Mouse (Mus musculus): Measurements from ENCODE around the gene Pygl.

The Pygl gene

GRCm38 (mm10) chr12:70231294-70231693 is at the start of gene Pygl:
Gene Pygl (minus strand): TSS chr12:70231488.
- no peak for DNase-seq (ENCODE audit: low spot score)

GRCm38 (mm10) chr12:70280930-70281329 is 49.6 kb upstream of the Pygl start:
- DNase-seq (ENCODE audit: low spot score): no peak

- no peak for DNase-seq (ENCODE audit: low spot score)
Observed at GRCm38 (mm10) chr12:70280381-70280780, 49.1 kb upstream of the Pygl start.

GRCm38 (mm10) chr12:70277071-70277939 is 46.0 kb upstream of the Pygl start:
- no peak for DNase-seq (ENCODE audit: low spot score)

- DNase-seq (ENCODE audit: low spot score): no peak
Observed at GRCm38 (mm10) chr12:70269724-70270123, 38.4 kb upstream of the Pygl start.

GRCm38 (mm10) chr12:70267314-70267713 is 36.0 kb upstream of the Pygl start:
- DNase-seq (ENCODE audit: low spot score): no peak

GRCm38 (mm10) chr12:70266494-70266931 is 35.2 kb upstream of the Pygl start:
- peak; percentile 76 for DNase-seq (ENCODE audit: low spot score)

GRCm38 (mm10) chr12:70263721-70264120 is 32.4 kb upstream of the Pygl start:
- DNase-seq (ENCODE audit: low spot score): peak; percentile 78

GRCm38 (mm10) chr12:70262271-70262953 is 31.1 kb upstream of the Pygl start:
- DNase-seq (ENCODE audit: low spot score): no peak

GRCm38 (mm10) chr12:70251210-70251884 is 20.1 kb upstream of the Pygl start:
- DNase-seq (ENCODE audit: low spot score): no peak

- no peak for DNase-seq (ENCODE audit: low spot score)
Observed at GRCm38 (mm10) chr12:70249616-70250157, 18.4 kb upstream of the Pygl start.

GRCm38 (mm10) chr12:70247683-70248474 is 16.6 kb upstream of the Pygl start:
- no peak for DNase-seq (ENCODE audit: low spot score)

GRCm38 (mm10) chr12:70242550-70242949 is 11.3 kb upstream of the Pygl start:
- no peak for DNase-seq (ENCODE audit: low spot score)

GRCm38 (mm10) chr12:70239741-70240140 is 8.5 kb upstream of the Pygl start:
- no peak for DNase-seq (ENCODE audit: low spot score)

- DNase-seq (ENCODE audit: low spot score): no peak
Observed at GRCm38 (mm10) chr12:70238604-70239003, 7.3 kb upstream of the Pygl start.

GRCm38 (mm10) chr12:70234938-70235484 is 3.7 kb upstream of the Pygl start:
- DNase-seq (ENCODE audit: low spot score): peak; percentile 92

- DNase-seq (ENCODE audit: low spot score): peak; percentile 88
Observed at GRCm38 (mm10) chr12:70234411-70234810, 3.1 kb upstream of the Pygl start.

GRCm38 (mm10) chr12:70233637-70234315 is 2.5 kb upstream of the Pygl start:
- DNase-seq (ENCODE audit: low spot score): no peak

GRCm38 (mm10) chr12:70232020-70232544 is 794 bp upstream of the Pygl start:
- DNase-seq (ENCODE audit: low spot score): no peak

- DNase-seq (ENCODE audit: low spot score): no peak
Observed at GRCm38 (mm10) chr12:70228155-70228554, 3.1 kb downstream of the Pygl start.

All from embryo, embryonic 10.5 days (tissue).